Mouse (Mus musculus): ENCODE measurements around the gene Spin1. TPM values are rescaled to one million over a fixed set of nuclear protein-coding genes. Genes with fewer than 3 reads are reported as not detected.
"Not testable (repeated sequence)": the region's sequence is repeated elsewhere in the genome, so short reads cannot be mapped to it uniquely, and the experiment has no call there.

The Spin1 gene
- 10 to 100 TPM; 37.8 to 40.4 TPM for polyA plus RNA-seq (2017; shearing (Covaris generic))

GRCm38 (mm10) chr13:51100233-51101015 is at the start of gene Spin1:
TSS of gene Spin1 (plus strand) at chr13:51100880.
- ATAC-seq = peak; percentile 63

GRCm38 (mm10) chr13:51051016-51051415 is 49.7 kb upstream of the Spin1 start:
- ATAC-seq = no peak

GRCm38 (mm10) chr13:51052408-51052807 is 48.3 kb upstream of the Spin1 start:
- no peak for ATAC-seq

DNA sequence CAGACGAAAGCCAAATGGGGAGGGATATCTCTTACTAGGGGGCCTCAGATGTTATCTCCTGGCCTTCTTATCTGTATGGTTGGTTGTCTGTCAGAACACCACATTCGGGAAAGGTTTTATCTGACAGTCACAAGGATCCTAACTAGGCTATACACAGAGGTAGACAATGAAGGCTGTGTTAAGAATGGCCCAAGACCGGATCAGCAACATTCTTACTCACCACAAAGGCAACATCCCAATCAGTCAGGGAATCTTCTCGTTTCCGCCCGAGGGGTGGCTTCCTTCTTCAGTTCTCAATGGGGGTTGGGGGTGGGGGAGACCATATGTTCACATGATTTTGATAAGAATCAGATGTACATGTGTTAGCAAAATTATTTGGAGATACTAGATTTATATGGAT is 37.7 kb upstream of the Spin1 start:
- no peak for ATAC-seq

GRCm38 (mm10) chr13:51063721-51064120 is 37.0 kb upstream of the Spin1 start:
- no peak for ATAC-seq

DNA sequence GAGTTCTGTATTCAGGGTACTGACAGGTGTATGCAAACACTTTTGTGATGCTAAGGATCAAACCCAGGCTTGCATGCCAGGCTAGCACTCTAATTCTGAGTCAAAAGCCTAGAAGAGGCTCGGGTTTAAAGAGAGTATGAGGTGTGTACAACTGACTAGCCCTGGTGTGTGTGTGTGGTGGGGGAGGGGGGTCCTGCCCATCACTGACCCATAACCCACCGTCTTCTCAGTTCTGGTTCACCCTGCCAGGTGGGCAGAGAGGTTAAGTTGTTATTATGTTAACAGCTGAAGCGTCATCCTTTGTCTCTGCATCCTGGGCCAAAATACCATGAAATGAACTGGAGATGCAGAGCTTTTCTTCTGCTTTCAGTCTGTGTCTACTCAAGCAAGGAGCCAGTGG is 36.3 kb upstream of the Spin1 start:
- no peak for ATAC-seq

DNA sequence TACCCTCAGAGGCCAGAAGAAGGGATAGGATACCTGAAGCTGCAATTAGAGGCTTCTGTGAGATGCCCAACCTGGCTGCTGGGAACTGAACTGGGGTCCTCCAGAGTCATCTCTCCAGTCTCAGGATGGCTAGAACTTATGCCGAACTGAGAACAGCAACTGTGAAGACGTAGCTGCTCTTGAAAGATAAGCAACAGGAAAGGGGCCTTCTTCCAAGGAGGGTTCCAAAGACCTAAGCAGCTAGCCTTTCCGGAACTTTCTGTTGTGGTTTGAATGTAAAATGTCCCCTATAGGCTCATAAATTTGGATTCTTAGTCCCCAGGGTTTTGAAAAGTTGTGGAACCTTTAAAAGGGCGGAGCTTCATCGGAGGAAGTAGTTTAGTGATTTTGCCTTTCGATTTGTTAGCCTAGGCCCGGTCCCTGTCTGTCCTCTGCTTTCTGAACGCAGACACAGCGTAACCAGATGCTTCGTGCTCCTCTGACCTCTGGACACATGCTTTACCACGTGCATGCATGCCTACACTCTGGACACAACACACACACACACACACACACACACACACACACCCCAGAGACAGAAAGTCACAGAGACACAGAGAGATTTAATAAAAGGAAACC is 29.5 kb upstream of the Spin1 start:
- no peak for ATAC-seq

GRCm38 (mm10) chr13:51071763-51072276 is 28.9 kb upstream of the Spin1 start:
- no peak for ATAC-seq

DNA sequence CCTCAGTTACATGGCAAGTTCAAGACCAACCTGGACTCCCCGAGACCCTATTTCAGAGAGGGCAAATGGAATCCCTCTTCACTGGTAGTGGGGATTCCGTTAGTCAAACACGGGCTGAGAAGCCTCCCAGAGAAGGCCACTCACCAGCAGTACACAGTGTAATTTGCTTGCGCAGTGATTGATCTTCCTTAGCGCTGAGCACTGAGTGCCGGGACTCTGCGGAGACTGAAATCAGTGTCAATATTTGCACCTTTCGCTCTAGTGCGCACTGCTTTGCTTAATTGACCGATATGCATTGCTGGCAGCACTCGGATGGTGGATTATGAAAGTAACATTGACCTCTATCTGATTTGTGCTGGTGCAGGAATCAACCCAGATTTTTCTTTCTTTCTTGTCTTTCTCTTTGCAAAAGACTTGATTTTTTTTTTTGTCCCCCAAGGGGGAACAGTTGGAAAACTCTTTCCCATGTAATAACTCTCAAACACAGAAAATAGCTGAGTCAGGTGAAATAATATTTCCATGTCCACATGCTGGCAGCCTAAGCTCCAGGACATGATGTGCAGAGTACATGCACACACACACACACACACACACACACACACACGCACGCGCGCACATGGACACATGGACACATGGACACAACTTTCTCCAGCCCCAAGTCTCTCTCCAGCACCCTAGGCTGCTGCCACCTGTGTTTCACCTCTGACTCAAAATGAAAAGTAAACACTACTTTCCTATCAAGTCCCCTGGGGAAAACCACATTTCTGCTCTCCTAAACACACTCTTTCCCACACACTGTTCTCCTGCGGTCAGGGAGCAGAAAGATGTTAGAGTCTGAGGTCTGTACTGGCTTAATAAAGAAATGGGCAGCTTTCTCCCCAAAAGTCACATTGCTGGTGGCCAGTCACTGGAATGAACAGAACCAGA is 27.5 kb upstream of the Spin1 start:
- ATAC-seq = no peak

DNA sequence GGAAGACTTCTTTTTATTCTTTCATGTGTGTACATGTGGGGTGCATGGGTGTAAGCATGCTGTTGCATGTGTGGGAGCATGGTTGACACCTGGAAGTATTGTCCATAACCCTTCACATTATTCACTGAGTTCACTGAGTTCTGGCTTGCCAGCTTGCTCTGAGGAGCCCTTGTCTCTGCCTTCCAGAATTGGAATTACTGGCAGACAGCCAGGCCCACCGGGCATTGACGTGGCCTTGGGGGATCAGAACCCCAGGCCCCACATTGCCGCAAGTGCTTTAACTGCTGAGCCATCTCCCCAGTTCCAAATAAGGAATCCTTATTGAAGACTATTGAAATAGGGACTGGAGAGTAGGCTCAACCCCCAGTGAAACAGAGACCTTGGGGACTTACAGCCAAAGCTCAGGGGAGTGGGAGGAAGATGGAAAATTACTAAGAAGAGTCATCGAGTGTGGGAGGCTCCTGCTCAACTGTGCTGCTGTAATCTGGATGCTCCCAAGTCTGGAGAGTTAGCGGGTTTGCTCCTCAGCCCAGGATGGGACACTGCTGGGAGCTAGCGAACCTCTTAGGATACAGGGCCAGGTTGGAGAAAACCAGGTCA is 26.5 kb upstream of the Spin1 start:
- no peak for ATAC-seq

- ATAC-seq = not testable (repeated sequence)
Measured at GRCm38 (mm10) chr13:51076191-51076590, 24.5 kb upstream of the Spin1 start.

GRCm38 (mm10) chr13:51078586-51078985 is 22.1 kb upstream of the Spin1 start:
- ATAC-seq = not testable (repeated sequence)

DNA sequence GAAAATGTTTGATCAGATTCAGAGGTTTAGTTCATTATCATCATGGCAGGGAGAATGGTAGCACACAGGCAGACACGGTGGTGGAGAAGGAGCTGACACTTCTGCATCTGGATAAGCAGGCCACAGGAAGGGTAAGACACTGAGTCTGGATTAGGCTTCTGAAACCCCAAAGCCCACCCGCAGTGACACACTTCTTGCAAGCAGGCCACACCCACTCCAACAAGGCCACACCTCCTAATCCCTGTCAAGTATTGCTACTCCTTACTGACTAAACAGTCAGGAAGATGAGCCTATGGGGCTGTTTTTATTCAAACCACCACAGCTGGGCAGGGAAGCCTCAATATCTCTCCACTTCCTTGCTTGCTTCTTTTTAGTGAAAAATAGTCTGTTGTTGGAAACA is 19.9 kb upstream of the Spin1 start:
- ATAC-seq = no peak

- no peak for ATAC-seq
Measured at GRCm38 (mm10) chr13:51084241-51084640, 16.4 kb upstream of the Spin1 start.

DNA sequence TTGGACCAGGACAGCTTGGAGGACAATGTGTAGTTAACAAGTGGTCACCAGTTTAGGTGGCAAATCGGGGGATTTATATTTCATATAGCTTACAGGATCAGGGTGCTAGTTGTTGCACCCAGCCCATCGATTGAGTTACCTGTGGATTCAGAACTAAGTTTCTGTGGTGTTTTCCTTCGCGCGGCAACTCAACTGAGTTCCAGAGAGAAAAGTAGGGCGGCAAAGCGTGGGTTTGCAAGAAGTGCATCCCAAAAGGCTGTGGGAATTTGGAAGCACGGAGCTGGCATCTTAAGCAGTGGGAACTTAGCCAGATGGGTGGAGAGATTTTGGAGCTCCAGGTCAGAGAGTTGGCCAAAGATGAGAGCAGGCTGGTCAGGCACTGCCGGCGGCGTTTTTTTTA is 14.7 kb upstream of the Spin1 start:
- ATAC-seq = no peak

GRCm38 (mm10) chr13:51087253-51087652 is 13.4 kb upstream of the Spin1 start:
- ATAC-seq = no peak

DNA sequence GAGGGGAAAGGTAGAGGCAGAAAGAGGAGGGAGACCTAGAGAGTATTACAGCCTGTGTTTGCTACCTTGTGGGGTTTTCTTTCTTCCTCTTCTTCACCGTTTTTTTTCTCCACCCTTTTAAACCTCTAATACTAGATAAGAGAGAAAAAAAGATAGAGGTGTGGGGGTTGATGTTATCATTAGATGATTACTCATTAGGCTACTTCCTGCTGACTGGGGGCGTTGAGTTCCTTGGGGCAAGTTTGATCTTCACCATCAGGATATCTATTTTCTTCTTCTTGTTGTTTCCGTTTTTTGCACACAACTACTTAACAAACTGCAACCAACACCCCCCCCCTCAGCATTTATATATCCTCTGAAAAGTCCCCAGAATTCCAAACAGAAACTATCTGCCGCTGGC is 12.5 kb upstream of the Spin1 start:
- peak; percentile 71 for ATAC-seq

GRCm38 (mm10) chr13:51089058-51089457 is 11.6 kb upstream of the Spin1 start:
- no peak for ATAC-seq

DNA sequence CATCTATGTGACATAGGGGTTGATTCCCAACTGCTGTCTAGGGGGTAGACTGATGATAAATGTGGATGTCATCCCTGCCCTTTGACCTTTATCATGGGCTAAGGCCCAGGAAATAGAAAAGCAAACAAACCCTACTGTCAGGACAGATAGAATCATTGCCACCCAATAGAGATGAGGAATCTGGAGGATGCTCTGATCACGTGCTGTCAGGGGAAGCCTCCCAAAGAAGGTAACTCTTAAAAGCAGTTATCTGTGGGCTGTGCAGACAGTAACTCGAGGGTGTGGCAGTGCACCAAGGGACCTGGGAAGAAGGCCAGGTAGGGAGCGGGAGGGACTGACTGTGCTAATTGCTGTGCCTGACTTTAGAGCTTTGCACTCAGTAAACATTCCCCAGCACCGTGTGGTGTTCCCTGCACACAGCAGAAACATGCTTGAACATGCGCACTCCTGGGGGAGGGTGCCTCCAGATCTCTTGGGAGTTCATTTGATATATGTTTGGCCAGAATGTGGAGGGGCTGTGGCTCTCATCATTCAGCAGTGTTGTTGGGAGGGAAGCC is 10.5 kb upstream of the Spin1 start:
- ATAC-seq = no peak

GRCm38 (mm10) chr13:51093430-51093829 is 7.2 kb upstream of the Spin1 start:
- ATAC-seq = no peak

DNA sequence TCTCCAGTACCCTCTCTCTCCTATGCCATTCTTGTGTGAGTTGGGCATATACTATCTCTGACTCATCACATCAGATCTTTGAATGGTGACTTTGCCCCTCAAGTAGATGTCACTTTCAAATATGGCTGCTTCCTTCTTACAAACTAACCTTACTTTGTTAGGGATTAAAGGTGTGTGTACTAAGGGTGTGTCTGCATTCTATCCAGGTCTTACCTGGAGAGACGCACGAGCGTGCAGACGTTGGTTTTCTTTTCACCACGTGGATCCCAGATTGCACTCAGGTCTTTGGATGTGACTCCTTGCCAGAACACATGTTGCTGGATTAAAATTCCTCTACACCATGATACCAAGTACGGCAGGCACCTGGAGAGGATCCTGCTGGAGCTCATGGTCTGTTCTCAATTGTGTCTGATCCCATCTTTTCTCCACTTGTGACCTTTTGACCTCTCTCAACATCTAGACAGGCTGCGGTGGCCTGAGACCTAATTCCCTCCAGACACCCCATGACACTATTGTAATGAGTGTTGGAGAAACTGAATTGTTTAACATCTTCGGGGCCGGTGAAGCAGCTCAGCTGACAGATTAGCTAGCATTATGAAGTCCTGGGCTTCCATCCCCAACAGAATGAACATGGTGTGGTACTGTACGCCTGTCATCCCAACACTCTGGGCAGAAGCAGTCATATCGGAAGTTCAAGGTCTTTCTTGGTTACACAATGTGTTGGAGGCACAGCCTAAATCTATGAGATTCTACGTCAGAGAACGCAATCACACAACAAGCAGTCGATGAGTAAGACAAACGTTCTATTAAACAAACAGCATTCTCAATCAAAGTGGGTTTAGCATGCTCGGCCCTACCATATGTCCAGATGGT is 6.1 kb upstream of the Spin1 start:
- no peak for ATAC-seq

All from CD4-positive, CD25-positive, alpha-beta regulatory T cell, adult 4 months (primary cell).